In the genomic region with DNA sequence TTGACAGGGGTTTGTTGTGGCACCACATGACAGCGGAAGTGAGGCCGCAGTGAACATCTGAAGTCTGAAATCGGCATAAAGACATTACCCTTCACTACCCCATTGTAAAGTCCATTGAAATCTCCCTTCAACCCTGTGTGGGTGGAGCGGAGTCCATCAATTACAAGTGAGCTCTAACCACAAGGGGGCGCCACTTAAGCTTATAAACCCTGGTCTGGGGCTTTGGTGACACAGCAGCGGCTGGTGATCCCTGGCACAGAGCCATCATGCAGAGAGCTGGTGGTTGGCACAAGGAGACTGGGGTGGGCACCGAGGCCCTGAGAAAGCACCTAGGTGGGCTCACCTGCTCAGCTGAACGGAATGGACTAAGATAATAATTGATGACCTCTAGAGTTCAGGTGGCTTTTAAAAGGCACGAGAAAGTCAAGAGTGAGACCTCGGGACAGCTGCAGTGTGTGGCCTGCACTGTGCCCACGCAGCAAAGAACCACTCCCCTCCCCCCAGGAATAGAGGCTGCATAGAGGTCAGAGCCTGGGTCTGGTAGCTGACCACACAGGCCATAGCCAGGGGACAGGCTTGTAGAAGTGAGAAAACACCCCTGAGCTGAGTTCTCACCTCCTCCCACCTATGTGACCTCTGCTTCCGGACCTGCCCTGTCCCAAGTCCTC, we compare ENCODE assay signal across 9 mouse cellular contexts. TPM values are rescaled to one million over a fixed set of nuclear protein-coding genes. Genes with fewer than 3 reads are reported as not detected.
A peak's percentile ranks its signal among the peaks of the same experiment; 100 is the strongest.
DNase-seq lines count a peak whose midpoint lies in the region; ATAC-seq and TF ChIP-seq lines count a peak whose summit lies in the region.
"Had no signal": no experiment of that assay in that cellular context is flagged by ENCODE, and none has a peak within 500 bp of the region (broad histone marks: within the 10 kb centered on the region; RNA-seq: fewer than 3 reads in every experiment).

No protein-coding gene starts in this region.

- H3K36me3 ChIP-seq in midbrain, embryonic 10.5 days = no peaks in the 10 kb centered on the region
- H3K36me3 ChIP-seq in midbrain, embryonic 15.5 days (replicated peaks) = no peaks in the 10 kb centered on the region
- H3K36me3 ChIP-seq in kidney, embryonic 15.5 days = no peaks in the 10 kb centered on the region
- no peaks in the 10 kb centered on the region for H3K36me3 ChIP-seq in limb, embryonic 14.5 days (ENCODE audit: control insufficient read depth, insufficient read depth, low read length)
- no peaks in the 10 kb centered on the region for H3K36me3 ChIP-seq in neural tube, embryonic 11.5 days (ENCODE audit: control insufficient read depth, insufficient read depth, low read length)
- no peaks in the 10 kb centered on the region for H3K36me3 ChIP-seq in stomach, postnatal 0 days (ENCODE audit: control insufficient read depth, insufficient read depth, low read length)

- no peak for TF ChIP-seq EP300 in stomach, postnatal 0 days (optimal IDR thresholded peaks at IDR 0.05)

- H3K4me3 ChIP-seq in midbrain, embryonic 10.5 days = no peak overlapping the region
- H3K4me3 ChIP-seq in midbrain, embryonic 15.5 days = no peak overlapping the region
- H3K4me3 ChIP-seq in cortical plate, adult 2 months (ENCODE audit: insufficient read depth, low read length) = no peak overlapping the region
- no peak overlapping the region for H3K4me3 ChIP-seq in kidney, embryonic 15.5 days (replicated peaks)
- no peak overlapping the region for H3K4me3 ChIP-seq in limb, embryonic 14.5 days (replicated peaks; ENCODE audit: low read length)
- no peak overlapping the region for H3K4me3 ChIP-seq in neural tube, embryonic 11.5 days (ENCODE audit: low read depth, low read length)
- H3K4me3 ChIP-seq in stomach, postnatal 0 days (ENCODE audit: low read depth, low read length) = no peak overlapping the region

- TF ChIP-seq CTCF in cortical plate, adult 2 months (IDR thresholded peaks at IDR 0.05; ENCODE audit: extremely low read depth, insufficient read depth, low read length) = peak; percentile 45
- TF ChIP-seq CTCF in stomach, postnatal 0 days (IDR thresholded peaks at IDR 0.05; ENCODE audit: low read depth) = peak; percentile 79

- H3K27ac ChIP-seq in midbrain, embryonic 10.5 days (replicated peaks) = no peak overlapping the region
- H3K27ac ChIP-seq in midbrain, embryonic 15.5 days = no peak overlapping the region
- H3K27ac ChIP-seq in cortical plate, adult 2 months (ENCODE audit: insufficient read depth, low read length) = no peak overlapping the region
- H3K27ac ChIP-seq in kidney, embryonic 15.5 days = no peak overlapping the region
- H3K27ac ChIP-seq in limb, embryonic 14.5 days (replicated peaks; ENCODE audit: low read depth, low read length) = no peak overlapping the region
- H3K27ac ChIP-seq in neural tube, embryonic 11.5 days (ENCODE audit: low read depth, low read length) = no peak overlapping the region
- H3K27ac ChIP-seq in stomach, postnatal 0 days (replicated peaks) = no peak overlapping the region

- TF ChIP-seq POLR2A in cortical plate, adult 2 months (IDR thresholded peaks at IDR 0.05; ENCODE audit: extremely low read depth, insufficient read depth, low read length) = no peak
- no peak for TF ChIP-seq POLR2A in limb, embryonic 14.5 days (IDR thresholded peaks at IDR 0.05; ENCODE audit: borderline replicate concordance, extremely low read depth, insufficient read depth, insufficient read length)

- peaks cover 5% of the 10 kb centered on the region; the same call in 1 of the 2 replicates for H3K27me3 ChIP-seq in midbrain, embryonic 10.5 days (ENCODE audit: low read depth, poor library complexity, severe bottlenecking)
- H3K27me3 ChIP-seq in midbrain, embryonic 15.5 days (replicated peaks) = no peaks in the 10 kb centered on the region; the same call in 1 of the 2 replicates
- no peaks in the 10 kb centered on the region; the same call in 1 of the 2 replicates for H3K27me3 ChIP-seq in kidney, embryonic 15.5 days
- H3K27me3 ChIP-seq in limb, embryonic 14.5 days (ENCODE audit: control insufficient read depth, insufficient read depth, low read length) = no peaks in the 10 kb centered on the region
- no peaks in the 10 kb centered on the region for H3K27me3 ChIP-seq in neural tube, embryonic 11.5 days (ENCODE audit: control insufficient read depth, insufficient read depth, low read length)
- no peaks in the 10 kb centered on the region for H3K27me3 ChIP-seq in stomach, postnatal 0 days (ENCODE audit: control insufficient read depth, insufficient read depth, low read length)

- peak; percentile 75 for DNase-seq in midbrain, embryonic 10.5 days (ENCODE audit: low spot score)
- peak; percentile 82 for DNase-seq in limb, embryonic 14.5 days (ENCODE audit: low spot score)
- peak; percentile 85 for DNase-seq in neural tube, embryonic 11.5 days (ENCODE audit: low spot score)
- DNase-seq in stomach, postnatal 0 days (ENCODE audit: low spot score) = peak; percentile 84

- no peak; the same call in 1 of the 2 replicates for ATAC-seq in midbrain, embryonic 15.5 days (replicated peaks)
- ATAC-seq in granulocyte monocyte progenitor cell, adult 5-6 weeks (replicated peaks; ENCODE audit: poor library complexity, severe bottlenecking) = peak; percentile 75
- ATAC-seq in kidney, embryonic 15.5 days (replicated peaks; ENCODE audit: low FRiP score) = 0 out of 2 replicates have a peak, but pooled peaks have one; percentile 67
- ATAC-seq in limb, embryonic 14.5 days (ENCODE audit: low FRiP score, low read depth) = no peak
- ATAC-seq in neural tube, embryonic 11.5 days (ENCODE audit: insufficient read depth, low FRiP score, low TSS enrichment) = no peak; the same call in 1 of the 2 replicates
- ATAC-seq in stomach, postnatal 0 days (ENCODE audit: low FRiP score, low TSS enrichment) = peak; percentile 46
- ATAC-seq: Patski had no signal

- H3K9me3 ChIP-seq in midbrain, embryonic 10.5 days (replicated peaks) = no peaks in the 10 kb centered on the region
- no peaks in the 10 kb centered on the region for H3K9me3 ChIP-seq in midbrain, embryonic 15.5 days
- H3K9me3 ChIP-seq in kidney, embryonic 15.5 days (replicated peaks) = no peaks in the 10 kb centered on the region
- no peaks in the 10 kb centered on the region for H3K9me3 ChIP-seq in limb, embryonic 14.5 days (ENCODE audit: control insufficient read depth, low read length)
- H3K9me3 ChIP-seq in neural tube, embryonic 11.5 days (ENCODE audit: control insufficient read depth, low read length) = no peaks in the 10 kb centered on the region
- no peaks in the 10 kb centered on the region for H3K9me3 ChIP-seq in stomach, postnatal 0 days (ENCODE audit: control insufficient read depth, low read length)

- no peak overlapping the region for H3K4me2 ChIP-seq in midbrain, embryonic 15.5 days
- no peak overlapping the region for H3K4me2 ChIP-seq in kidney, embryonic 15.5 days
- no peak overlapping the region for H3K4me2 ChIP-seq in limb, embryonic 14.5 days (replicated peaks; ENCODE audit: low read depth, low read length, severe bottlenecking)
- no peak overlapping the region for H3K4me2 ChIP-seq in neural tube, embryonic 11.5 days (ENCODE audit: low read depth)
- H3K4me2 ChIP-seq in stomach, postnatal 0 days (replicated peaks; ENCODE audit: low read depth) = no peak overlapping the region

- WGBS in midbrain, embryonic 10.5 days = 44% methylated on average over 12 of the region's 12 CpGs
- 38% methylated on average over 12 of the region's 12 CpGs for WGBS in midbrain, embryonic 15.5 days
- 44% methylated on average over 12 of the region's 12 CpGs for whole genome bisulfite sequencing in kidney, embryonic 15.5 days
- WGBS in limb, embryonic 14.5 days = 46% methylated on average over 12 of the region's 12 CpGs
- 38% methylated on average over 12 of the region's 12 CpGs for WGBS in neural tube, embryonic 11.5 days
- 38% methylated on average over 12 of the region's 12 CpGs for WGBS in stomach, postnatal 0 days

- H3K9ac ChIP-seq in midbrain, embryonic 15.5 days = no peak overlapping the region
- no peak overlapping the region for H3K9ac ChIP-seq in kidney, embryonic 15.5 days
- no peak overlapping the region for H3K9ac ChIP-seq in limb, embryonic 14.5 days (ENCODE audit: low read depth, low read length, severe bottlenecking)
- H3K9ac ChIP-seq in neural tube, embryonic 11.5 days (ENCODE audit: low read length) = no peak overlapping the region
- no peak overlapping the region for H3K9ac ChIP-seq in stomach, postnatal 0 days (ENCODE audit: low read length)

- H3K4me1 ChIP-seq in midbrain, embryonic 10.5 days = no peaks in the 10 kb centered on the region; the same call in 1 of the 2 replicates
- H3K4me1 ChIP-seq in midbrain, embryonic 15.5 days = no peaks in the 10 kb centered on the region
- no peaks in the 10 kb centered on the region for H3K4me1 ChIP-seq in cortical plate, adult 2 months (ENCODE audit: control insufficient read depth, insufficient read depth, low read length)
- 0 out of 2 replicates have a peak, but pooled peaks cover 4% of the 10 kb centered on the region for H3K4me1 ChIP-seq in kidney, embryonic 15.5 days
- no peaks in the 10 kb centered on the region for H3K4me1 ChIP-seq in limb, embryonic 14.5 days (ENCODE audit: control insufficient read depth, insufficient read depth, low read length)
- H3K4me1 ChIP-seq in neural tube, embryonic 11.5 days (ENCODE audit: control insufficient read depth, insufficient read depth, low read length) = no peaks in the 10 kb centered on the region
- H3K4me1 ChIP-seq in stomach, postnatal 0 days (replicated peaks; ENCODE audit: control insufficient read depth, insufficient read depth) = no peaks in the 10 kb centered on the region

RNA-seq across cellular contexts. Expression of a gene that starts 38.3 kb away (rescaled TPM):
- 2.5 and 3.9 TPM in 2 replicates for polyA plus RNA-seq in midbrain, embryonic 10.5 days (2016; fragmentation: Nextera tagmentation; extraction: Ambion mirVana)
- polyA plus RNA-seq in midbrain, embryonic 15.5 days (2015; fragmentation: Nextera tagmentation; extraction: Ambion mirVana) = 33.7 and 37.6 TPM in 2 replicates
- polyA plus RNA-seq in cortical plate, adult 2 months (2012; rRNA removed) = 23.9 and 27.2 TPM in 2 replicates
- total RNA-seq in granulocyte monocyte progenitor cell, adult 5-6 weeks (2014; fragmentation: Nextera tagmentation) = not detected in 2 replicates
- not detected in 2 replicates for total RNA-seq in granulocyte monocyte progenitor cell, adult 5-6 weeks (2017)
- 3.1 and 3.8 TPM in 2 replicates for polyA plus RNA-seq in kidney, embryonic 15.5 days (2015; fragmentation: Nextera tagmentation; extraction: Ambion mirVana)
- 16.0 and 20.1 TPM in 2 replicates for polyA plus RNA-seq in limb, embryonic 14.5 days (2012; rRNA removed)
- polyA plus RNA-seq in limb, embryonic 14.5 days (2014; fragmentation: Nextera tagmentation; extraction: Ambion mirVana) = 26.4 and 26.7 TPM in 2 replicates
- polyA plus RNA-seq in neural tube, embryonic 11.5 days (2014; fragmentation: Nextera tagmentation; extraction: Ambion mirVana) = 9.4 and 9.5 TPM in 2 replicates
- 4.6 TPM in 2 replicates for polyA plus RNA-seq in stomach, postnatal 0 days (2015; fragmentation: Nextera tagmentation; extraction: Ambion mirVana)

Comparison
In these comparisons a context has a peak if more than half of its experiments do, and no peak if none do; other contexts are left out.
1. ATAC-seq: peak in granulocyte monocyte progenitor cell, adult 5-6 weeks (single experiment), kidney, embryonic 15.5 days (single experiment) and stomach, postnatal 0 days (single experiment); none in midbrain, embryonic 15.5 days (single experiment), limb, embryonic 14.5 days (single experiment) and neural tube, embryonic 11.5 days (single experiment).
2. Peak in every context shown above with its lines, with median percentiles within 50 percentile points of each other: DNase-seq.